Mouse (Mus musculus): ENCODE measurements around the gene Xrcc4.

Gene Xrcc4

DNA sequence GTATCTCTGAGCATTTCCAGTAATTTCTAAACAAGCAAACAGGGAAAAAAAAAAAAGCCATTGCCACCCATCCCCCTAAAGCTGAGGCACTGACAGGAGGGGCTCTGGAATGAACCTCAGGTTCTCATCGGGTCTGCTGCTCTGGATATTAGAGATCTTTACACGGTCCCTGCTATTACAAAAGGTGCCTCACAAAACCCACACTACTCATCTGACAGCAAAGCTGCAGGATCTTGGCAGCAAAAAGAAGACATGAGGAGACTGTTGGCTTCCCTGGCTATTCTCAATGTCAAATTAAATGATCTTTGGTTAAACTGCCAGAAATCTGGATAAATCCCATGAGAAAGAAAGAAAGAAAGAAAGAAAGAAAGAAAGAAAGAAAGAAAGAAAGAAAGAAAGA is 145.1 kb downstream of the Xrcc4 start:
- DNase-seq (ENCODE audit: low read depth), result no peak

GRCm38 (mm10) chr13:89929477-89929876 is 159.9 kb downstream of the Xrcc4 start:
- no peak for DNase-seq (ENCODE audit: low read depth)

DNA sequence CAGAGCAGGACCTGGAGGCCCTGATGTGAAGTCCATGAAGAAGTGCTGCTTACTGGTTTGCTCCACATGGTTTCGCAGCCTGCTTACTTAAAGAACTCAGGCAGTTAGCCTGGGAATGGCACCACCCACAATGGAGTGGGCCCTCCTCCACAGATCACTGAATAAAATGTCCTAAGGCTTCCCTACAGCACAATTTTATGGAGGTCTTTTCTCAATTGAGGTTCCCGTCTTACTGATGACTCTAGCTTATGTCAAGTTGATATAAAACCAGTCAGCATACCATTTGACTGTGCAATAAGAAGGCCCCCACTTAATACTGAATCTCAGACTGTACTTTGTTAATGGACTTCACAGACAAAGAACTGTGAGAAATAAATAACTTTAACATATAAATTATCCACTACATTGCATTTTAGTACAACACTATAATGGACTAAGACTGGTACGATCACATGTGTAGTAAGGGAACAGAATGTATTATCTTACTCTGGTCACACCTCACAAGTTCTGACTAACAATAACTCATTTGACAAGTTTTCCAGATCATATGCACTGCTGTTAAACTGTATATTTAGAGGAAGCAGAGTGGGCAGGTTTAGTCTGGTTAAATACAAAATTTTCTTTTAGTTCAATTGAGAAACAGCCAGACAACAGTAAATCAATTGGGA is 170.5 kb downstream of the Xrcc4 start:
- DNase-seq (ENCODE audit: low read depth), result no peak

- DNase-seq (ENCODE audit: low read depth), result no peak
Measured at GRCm38 (mm10) chr13:89914332-89914731, 175.1 kb downstream of the Xrcc4 start.

- DNase-seq (ENCODE audit: low read depth), result peak; percentile 64
Measured at GRCm38 (mm10) chr13:89913891-89914290, 175.5 kb downstream of the Xrcc4 start.

DNA sequence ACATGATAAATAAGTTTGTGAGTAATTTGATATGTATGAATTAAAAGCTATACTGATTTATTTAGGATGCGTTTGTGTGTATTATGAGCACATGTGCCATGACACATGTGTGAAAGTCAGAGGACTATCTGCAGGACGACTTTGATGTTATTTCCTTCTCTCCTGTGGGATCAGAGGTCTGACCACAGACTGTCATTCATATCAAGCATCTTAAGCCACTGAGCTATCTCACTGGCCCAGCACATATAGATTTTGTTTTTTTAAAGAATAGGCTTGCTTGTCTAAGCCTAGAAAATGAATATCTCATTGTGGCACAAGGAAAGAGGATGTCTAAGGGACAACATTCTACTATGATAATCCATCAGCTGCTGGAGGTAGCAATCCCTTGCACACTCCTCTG is 183.3 kb downstream of the Xrcc4 start:
- no peak for DNase-seq (ENCODE audit: low read depth)

- no peak for DNase-seq (ENCODE audit: low read depth)
Measured at GRCm38 (mm10) chr13:89899066-89899465, 190.3 kb downstream of the Xrcc4 start.

- DNase-seq (ENCODE audit: low read depth), result no peak
Measured at GRCm38 (mm10) chr13:89892140-89892539, 197.3 kb downstream of the Xrcc4 start.

DNA sequence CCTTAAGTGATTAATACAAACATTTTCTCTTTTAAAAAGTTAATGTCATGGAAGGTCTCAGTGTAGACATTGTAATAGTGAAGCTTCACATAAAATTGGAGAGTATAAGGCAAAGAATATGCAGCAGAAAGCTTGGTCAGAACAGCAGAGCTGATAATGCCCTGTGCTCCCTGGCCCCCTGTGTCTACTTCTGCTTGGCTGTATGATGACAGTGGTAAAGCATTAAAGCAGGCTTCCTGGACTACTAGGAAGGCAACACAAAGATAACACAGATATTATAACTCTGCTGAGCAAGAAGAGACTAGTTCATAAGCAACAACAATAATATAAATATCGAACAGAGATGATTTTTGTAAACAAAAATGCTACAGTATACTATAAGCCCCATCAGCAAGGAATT is 199.2 kb downstream of the Xrcc4 start:
- no peak for DNase-seq (ENCODE audit: low read depth)

DNA sequence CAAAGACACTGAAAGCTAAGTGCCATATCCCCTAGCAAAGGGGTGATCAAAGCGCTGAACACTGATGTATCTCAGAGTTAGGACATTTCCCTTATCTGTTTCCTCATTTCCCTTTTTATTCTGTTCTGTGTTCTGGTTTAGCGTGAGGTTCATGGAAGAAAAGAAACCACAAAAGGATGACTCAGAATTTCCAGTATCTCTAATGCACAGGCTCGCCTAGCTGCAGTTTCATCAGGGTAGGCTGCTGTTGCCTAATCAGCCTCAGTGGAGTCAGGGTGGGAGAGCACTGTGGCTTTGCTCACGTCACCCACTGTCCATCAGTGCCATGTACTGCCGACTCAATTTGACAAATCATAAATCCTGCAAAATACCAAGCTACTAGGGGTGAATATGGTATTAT is 200.3 kb downstream of the Xrcc4 start:
- DNase-seq (ENCODE audit: low read depth), result peak; percentile 77

GRCm38 (mm10) chr13:89883523-89883922 is 205.9 kb downstream of the Xrcc4 start:
- DNase-seq (ENCODE audit: low read depth), result no peak

DNA sequence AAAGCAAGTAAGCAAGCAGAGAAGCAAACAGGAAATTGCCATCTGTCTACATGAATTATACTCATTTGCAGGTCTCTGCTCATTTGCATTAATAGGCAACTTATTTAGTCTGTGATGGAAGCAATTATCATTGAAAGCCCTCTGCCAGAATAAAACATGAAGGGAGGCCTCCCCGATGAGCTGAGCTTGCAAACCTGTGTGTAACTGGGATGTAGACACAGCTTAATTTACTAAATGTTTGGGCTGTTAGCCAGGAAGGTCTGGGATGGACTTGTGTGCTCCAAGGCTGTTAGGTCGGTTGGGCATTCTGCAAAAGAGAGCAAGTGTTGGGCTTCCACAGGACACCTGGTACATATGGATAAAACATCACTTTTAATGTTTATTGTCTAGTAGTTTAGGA is 208.1 kb downstream of the Xrcc4 start:
- DNase-seq (ENCODE audit: low read depth), result no peak

- no peak for DNase-seq (ENCODE audit: low read depth)
Measured at GRCm38 (mm10) chr13:89878832-89879468, 210.5 kb downstream of the Xrcc4 start.

GRCm38 (mm10) chr13:89875499-89875898 is 213.9 kb downstream of the Xrcc4 start:
- no peak for DNase-seq (ENCODE audit: low read depth)

- DNase-seq (ENCODE audit: low read depth), result no peak
Measured at GRCm38 (mm10) chr13:89872725-89873124, 216.7 kb downstream of the Xrcc4 start.

DNA sequence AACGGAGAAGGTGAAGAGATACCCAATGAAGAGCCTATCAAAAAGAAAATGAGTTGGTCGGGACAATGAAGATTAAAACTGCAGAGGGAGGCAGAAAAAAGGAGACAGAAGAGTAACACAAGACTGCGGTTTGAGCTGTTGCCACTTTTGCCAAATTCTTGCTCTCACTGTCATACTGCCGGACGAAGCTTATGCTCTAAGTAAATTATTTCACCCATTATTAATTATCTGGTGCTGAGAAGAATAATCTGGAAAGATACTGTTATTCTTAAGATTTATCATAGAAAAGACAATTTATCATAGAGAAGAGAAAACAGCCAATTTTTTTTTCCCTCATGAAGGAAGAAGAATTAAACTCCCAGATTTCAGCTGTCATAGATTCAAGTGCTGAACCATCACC is 235.3 kb downstream of the Xrcc4 start:
- DNase-seq (ENCODE audit: low read depth), result no peak

GRCm38 (mm10) chr13:89850746-89851145 is 238.7 kb downstream of the Xrcc4 start:
- DNase-seq (ENCODE audit: low read depth), result no peak

DNA sequence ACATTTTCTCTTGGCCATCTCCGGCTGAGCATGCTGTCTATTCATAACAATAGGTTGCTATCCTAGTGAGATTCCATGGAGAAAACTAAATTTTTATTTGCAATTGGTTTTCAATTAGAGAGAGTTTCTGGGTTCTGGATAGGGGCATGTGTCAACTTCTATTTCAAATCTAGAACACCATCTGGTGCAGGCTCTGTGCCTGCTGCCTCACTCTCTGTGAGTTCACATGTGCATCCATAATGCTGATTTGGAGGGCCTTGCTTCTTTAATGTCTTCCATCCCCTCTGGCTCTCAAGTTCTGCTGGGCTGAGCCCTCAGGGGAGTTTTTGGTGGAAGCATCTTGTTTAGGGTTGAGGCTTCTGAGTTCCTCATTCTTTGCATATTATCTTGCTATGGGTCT is 239.5 kb downstream of the Xrcc4 start:
- DNase-seq (ENCODE audit: low read depth), result no peak

GRCm38 (mm10) chr13:89838635-89839034 is 250.8 kb downstream of the Xrcc4 start:
- DNase-seq (ENCODE audit: low read depth), result no peak

GRCm38 (mm10) chr13:89834485-89834884 is 254.9 kb downstream of the Xrcc4 start:
- DNase-seq (ENCODE audit: low read depth), result no peak

- no peak for DNase-seq (ENCODE audit: low read depth)
Measured at GRCm38 (mm10) chr13:89833053-89833670, 256.2 kb downstream of the Xrcc4 start.

DNA sequence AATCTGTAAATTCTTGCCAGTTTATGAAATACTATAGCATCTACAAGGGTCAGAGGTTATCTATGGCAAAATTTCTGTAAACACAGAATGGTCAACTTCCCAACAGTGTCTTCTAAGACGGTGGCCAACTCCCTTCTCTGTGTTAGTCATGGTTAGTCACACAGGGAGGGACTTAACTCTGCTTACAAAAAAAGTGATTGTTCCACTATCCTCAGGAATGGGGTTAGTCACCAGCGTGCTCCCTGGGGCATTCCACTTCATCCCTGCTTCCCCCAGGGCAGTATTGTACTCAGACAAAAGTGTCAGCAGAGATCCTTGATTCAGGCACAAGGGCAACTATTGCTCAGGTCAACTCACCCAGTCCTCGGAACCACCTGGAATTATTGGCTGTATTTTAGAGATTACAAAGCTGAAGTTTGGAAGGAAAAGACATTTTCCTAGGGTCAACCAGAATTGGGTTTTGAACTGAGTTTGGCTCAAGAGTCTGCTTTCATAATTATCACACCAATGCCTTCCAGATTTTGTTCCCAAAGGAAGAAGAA is 260.9 kb downstream of the Xrcc4 start:
- DNase-seq (ENCODE audit: low read depth), result peak; percentile 65

GRCm38 (mm10) chr13:89827838-89828237 is 261.6 kb downstream of the Xrcc4 start:
- no peak for DNase-seq (ENCODE audit: low read depth)

All from fibroblast of lung, adult 2 months (primary cell).